Mouse (Mus musculus) c-Kit-positive CD71-negative TER-119-negative erythroid progenitor cells, embryonic 14.5 days (primary cell): ENCODE measurements at regions not wholly inside any gene's neighbourhood (a gene's known extent, or its start where the extent isn't known, plus 50 kb on each side); places are given as distances from the start of the nearest gene placed in this dataset.
A peak's percentile ranks its signal among the peaks of the same experiment; 100 is the strongest.

ENCODE experiments used
- DNase-seq: peaks from one replicate; pipeline ENCODE4 v3.0.0-alpha.2; 2013; ENCODE audit warnings: low read depth

- DNase-seq: peak; percentile 0
These were observed 512.6 kb downstream of the Tm4sf1 start for GRCm38 (mm10) chr3:56789155-56789554.

- DNase-seq: no peak
These were observed 527.9 kb downstream of the Tm4sf1 start for GRCm38 (mm10) chr3:56773920-56774319.

- no peak for DNase-seq
These were observed 531.6 kb downstream of the Tm4sf1 start for GRCm38 (mm10) chr3:56770225-56770624.

GRCm38 (mm10) chr3:56767133-56767532 is 534.7 kb downstream of the Tm4sf1 start:
- no peak for DNase-seq

GRCm38 (mm10) chr3:56764336-56764735 is 537.5 kb downstream of the Tm4sf1 start:
- DNase-seq: no peak

- DNase-seq: no peak
These were observed 537.9 kb downstream of the Tm4sf1 start for GRCm38 (mm10) chr3:56763896-56764295.

- DNase-seq: peak; percentile 2
These were observed 548.1 kb downstream of the Tm4sf1 start for GRCm38 (mm10) chr3:56753654-56754053.

GRCm38 (mm10) chr3:56751926-56752325 is 549.9 kb downstream of the Tm4sf1 start:
- DNase-seq: no peak

- DNase-seq: no peak
These were observed 557.4 kb upstream of the Nbea start for GRCm38 (mm10) chr3:56740902-56741301.

GRCm38 (mm10) chr3:56739451-56739850 is 556.0 kb upstream of the Nbea start:
- no peak for DNase-seq

GRCm38 (mm10) chr3:56730849-56731248 is 547.3 kb upstream of the Nbea start:
- DNase-seq: no peak

- no peak for DNase-seq
These were observed 541.5 kb upstream of the Nbea start for GRCm38 (mm10) chr3:56724991-56725390.

GRCm38 (mm10) chr3:56708260-56708659 is 524.8 kb upstream of the Nbea start:
- DNase-seq: no peak

GRCm38 (mm10) chr3:56707312-56707711 is 523.8 kb upstream of the Nbea start:
- no peak for DNase-seq

GRCm38 (mm10) chr3:56706038-56706437 is 522.5 kb upstream of the Nbea start:
- DNase-seq: no peak

- no peak for DNase-seq
These were observed 515.4 kb upstream of the Nbea start for GRCm38 (mm10) chr3:56698941-56699340.

GRCm38 (mm10) chr3:56698248-56698647 is 514.7 kb upstream of the Nbea start:
- DNase-seq: no peak

GRCm38 (mm10) chr3:56681031-56681430 is 497.5 kb upstream of the Nbea start:
- DNase-seq: no peak

GRCm38 (mm10) chr3:56668829-56669228 is 485.3 kb upstream of the Nbea start:
- DNase-seq: no peak

- no peak for DNase-seq
These were observed 477.1 kb upstream of the Nbea start for GRCm38 (mm10) chr3:56660594-56660993.

- DNase-seq: no peak
These were observed 463.8 kb upstream of the Nbea start for GRCm38 (mm10) chr3:56647313-56647712.
